Mouse (Mus musculus): ENCODE data around the gene Ttc21a. TPM values are rescaled to one million over a fixed set of nuclear protein-coding genes. Genes with fewer than 3 reads are reported as not detected.

Ttc21a gene
- total RNA-seq, 2 experiments from 2014 or later = 0.11 TPM; not detected in 1

DNA sequence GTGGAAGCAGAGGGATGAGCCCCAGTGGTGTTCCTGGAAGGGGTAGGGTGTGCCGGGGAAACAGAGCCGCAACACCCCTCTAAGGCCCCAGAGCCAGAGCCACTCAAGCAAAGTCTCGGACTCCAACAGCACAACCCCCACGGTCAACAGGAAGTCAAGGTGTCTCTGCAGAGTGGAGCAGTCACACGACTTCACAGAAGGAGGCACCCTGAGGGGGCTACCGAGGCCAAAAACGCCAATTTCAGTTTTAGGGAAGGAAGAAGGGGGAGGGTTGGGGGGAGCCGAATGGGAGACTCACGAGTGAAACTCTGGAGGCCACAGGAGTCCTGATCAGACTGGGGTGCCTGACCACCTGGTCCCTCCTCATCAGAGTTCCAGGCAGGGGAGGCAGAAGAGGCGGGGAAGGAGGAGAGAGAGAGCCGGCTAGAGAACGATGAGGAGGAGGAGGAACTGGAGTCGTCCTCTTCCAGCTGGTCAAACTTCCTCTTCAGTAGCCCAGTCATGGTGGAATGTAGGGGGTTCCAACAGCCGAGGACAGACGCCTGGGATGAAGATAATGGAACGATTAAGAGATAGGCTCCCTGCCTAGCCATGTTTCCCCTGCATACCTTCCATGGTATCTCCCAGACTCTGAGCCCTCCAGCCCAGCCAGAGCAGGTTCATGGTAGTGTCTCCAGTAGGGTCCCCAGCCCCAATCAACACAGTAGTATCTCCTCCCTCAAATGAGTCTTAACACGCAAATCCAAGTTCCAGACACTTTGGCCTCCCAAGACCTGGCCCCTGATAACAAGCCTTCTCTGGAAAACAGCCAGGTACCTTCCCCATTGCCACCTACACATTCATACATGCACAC, 39.5 kb downstream of the Ttc21a start:
- no peak for DNase-seq

DNA sequence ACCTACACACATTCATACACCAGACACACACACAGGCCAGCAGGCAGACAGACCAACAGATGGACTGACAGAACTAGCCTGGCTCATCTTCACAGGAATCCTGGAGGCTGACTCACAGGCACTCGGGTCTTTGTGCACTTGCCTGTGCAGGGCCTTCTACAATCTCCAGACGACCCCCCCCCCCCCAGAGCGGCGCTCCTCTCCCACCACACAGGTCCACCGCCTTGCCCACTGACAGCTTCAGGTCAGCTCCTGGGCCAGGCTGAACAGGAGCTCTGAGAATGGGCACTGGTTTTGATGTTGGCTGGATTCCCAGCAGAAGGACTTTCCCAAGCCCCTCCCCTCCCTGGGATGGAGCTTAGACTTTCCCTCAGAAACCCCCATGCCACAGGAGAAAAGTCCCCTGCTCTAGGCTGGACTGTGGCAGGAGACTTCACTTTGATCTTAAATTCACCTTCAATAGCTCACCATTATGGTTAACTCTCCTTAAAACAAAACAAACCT, 40.2 kb downstream of the Ttc21a start:
- no peak for DNase-seq

DNA sequence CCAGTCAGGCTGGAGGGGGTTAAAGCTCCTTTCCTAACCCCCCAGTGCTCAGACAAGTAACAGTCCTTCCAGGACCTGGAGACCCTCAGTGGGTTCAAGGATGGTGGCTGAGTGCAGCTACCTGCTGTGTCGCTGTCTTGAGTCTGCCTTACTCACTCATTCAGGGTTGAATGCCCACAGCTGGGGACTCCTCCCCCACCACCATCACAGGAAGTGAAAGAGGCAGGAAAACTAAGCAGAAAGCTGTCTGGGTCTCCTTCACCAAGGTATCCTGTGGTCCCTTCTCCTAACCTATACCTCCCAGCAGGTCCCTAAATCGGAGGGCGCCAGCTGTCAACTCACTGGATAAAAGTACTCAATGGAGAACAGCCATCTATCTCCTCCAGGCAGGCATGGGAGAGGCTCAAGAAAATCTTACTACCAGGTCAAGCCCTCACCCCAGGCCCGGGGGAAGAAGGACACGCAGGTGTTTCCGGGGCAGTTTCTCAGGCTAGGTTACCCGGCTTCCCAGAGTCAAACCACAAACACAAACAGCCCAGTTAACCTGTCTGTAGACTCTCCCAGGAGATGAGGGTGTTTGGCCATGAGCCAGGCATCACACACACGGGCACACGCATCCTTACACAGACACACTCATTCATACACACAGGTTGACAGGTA, 40.9 kb downstream of the Ttc21a start:
- no peak for DNase-seq

DNA sequence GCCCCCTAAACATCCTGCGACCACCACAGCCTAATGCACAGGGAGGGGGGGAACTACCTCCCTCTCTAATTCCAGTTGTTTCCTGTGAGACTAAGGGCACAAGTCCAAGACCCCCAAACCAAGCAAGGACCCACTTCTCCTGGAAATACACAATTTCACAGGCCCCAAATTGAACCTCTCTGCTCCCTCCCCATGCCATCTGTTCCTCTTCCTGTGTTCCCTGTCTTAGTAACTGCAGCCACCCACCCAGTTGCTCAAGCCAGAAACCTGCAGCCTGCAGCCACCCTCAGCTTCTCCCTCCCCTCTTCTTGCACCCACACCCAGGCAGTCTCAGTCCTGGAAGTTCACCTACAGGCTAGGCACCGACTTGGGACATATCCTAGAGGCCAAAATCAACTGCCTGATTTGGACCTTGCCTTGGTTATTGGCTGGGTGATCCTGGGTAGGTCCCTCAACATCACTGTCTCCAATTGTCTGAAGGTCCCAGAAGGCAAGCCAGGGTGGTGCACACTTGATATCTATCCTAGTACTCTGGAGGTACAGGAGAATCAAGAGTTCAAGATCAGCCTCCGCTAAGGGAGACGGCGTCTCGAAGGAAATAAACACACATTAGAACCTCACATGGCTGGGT, 41.5 kb downstream of the Ttc21a start:
- no peak for DNase-seq

DNA sequence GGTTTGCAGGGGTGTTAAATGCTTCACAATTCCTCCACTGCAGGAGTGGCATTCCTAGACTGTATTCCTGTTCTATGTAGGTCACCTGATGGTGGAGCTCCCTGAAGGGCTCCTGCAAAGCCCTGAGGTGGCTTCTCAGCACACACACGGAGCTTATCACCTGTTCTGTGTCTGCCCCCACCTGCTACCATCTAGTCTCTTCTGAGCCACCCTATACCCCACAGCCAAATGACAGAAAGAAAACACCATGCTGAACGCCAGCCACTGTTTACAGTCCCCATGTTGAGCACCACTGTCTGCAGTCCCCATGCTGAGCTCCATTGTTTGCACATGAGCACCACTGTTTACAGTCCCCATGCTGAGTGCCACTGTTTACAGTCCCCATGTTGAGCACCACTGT, 42.3 kb downstream of the Ttc21a start:
- no peak for DNase-seq

DNA sequence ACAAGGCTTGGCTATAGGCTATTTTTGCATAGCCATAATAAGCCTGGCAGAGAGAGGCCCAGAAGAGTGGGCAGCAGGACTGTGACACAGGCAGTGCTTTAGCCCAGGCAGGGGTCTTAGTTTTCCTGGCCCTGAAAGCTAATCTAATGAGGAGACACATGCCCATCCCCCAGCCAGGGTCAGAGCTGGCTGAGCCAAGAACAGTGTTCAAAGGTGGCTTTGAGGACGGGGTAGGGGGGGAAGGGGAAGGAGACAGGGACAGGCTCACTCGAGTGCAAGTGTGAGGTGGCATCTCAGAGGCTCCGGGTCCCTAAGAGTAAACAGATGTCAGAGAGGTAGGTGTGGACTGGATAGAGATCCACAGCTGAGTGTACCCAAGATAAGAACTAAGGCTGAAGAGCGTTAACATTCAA, 43.4 kb downstream of the Ttc21a start:
- no peak for DNase-seq

DNA sequence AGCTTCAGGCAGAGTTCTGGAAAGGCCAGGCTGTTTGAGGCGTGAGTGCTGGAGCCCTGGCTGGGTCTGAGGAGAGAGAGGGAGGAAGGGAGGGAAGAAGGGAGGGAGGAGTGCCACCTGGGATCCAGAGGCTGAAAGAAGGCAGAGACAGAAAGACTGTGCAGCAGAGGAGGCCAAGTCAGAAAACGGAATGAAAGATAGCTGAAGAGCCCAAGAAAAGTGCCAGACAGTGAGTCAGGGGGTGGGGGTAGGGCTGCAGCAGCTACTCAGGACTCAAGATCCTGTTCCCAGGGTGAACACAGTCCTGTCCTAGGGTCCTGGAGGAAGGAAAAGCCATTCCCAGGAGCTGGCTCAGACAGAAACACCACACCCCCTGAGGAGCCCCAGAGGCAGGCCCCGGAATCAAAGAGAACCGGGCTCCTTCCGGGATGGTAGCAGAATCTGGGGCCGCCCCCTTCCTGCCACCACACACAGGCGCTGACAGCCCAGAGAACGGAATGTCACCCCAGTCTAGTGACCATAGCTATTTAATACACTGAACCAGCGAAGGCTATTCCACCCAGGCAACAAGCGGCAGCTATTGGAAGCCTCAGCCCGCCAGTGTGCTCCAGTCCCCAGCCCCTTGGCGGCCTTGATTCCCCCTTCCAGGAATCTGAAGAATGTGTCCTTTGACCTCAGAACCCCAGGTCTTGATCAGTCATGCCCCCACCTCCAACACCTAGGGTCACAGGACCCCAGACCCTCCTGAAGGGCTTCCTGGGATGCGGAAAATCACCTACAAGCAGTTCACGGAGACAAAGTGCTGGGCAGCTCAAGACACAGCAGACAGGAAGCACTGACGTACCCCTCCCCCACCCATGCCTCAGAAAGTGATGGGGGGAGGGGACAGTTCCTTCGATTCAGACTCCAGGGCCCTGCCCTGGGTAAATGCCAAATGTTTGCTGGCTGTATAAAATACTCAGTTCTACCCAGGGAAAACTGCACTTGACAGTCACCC, 44.1 kb downstream of the Ttc21a start:
- peak; percentile 60 for DNase-seq

DNA sequence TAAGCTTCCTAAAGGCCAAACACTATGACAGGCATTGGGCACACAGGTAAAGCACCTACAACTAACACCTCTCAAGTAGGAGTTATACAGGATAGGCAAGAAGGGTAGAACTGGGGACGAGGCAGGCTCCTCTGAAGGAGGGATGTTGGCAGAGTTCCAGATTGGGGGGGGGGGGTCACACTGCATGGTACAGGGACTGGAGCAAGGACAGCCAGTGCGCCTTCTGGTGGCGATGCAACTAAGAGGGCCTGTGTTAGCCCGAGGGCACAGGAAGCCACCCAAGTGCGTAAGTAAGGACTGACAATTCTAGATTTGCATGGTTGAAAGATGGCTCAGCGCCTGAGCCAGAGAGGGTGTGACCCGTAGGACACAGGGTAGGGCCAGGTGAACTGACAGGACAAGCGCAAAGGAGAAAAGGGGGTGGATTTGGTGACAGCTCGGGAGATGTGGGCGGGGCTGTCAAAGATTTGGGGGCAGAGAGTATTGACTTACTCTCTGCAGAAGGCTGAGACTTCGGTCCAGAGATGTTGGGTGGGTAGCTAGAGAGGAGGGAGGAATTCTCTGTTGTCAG, 44.9 kb downstream of the Ttc21a start:
- DNase-seq = peak; percentile 41

DNA sequence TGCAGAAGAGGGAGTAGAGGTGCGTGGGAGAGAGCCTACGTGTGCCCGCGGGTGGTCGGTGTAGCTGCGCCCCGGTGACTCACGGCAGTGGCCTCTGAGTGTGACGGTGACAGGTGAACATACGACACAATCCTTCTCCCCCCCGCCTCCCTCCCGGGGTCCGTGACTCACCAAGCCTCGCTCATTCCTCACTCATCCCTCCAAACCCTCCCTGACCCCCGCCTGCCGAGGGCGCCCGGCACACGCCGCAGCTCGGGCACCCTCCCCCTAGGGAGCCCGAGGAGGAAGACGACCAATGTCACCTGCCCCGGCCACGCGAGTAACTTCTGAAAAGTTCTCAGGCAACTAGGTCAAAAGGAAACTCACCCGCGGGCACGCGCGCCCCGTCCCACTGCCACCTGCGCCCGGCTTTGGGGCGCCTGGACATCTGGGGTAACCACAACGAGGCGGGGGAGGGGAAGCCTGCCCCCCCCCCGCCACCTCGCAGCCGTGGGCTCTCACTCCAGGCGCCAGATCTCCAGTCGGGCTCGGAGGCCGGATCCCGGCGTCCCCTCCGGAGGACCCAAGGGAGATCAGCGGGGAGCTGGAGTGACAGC, 45.6 kb downstream of the Ttc21a start:
- DNase-seq = peak; percentile 40

DNA sequence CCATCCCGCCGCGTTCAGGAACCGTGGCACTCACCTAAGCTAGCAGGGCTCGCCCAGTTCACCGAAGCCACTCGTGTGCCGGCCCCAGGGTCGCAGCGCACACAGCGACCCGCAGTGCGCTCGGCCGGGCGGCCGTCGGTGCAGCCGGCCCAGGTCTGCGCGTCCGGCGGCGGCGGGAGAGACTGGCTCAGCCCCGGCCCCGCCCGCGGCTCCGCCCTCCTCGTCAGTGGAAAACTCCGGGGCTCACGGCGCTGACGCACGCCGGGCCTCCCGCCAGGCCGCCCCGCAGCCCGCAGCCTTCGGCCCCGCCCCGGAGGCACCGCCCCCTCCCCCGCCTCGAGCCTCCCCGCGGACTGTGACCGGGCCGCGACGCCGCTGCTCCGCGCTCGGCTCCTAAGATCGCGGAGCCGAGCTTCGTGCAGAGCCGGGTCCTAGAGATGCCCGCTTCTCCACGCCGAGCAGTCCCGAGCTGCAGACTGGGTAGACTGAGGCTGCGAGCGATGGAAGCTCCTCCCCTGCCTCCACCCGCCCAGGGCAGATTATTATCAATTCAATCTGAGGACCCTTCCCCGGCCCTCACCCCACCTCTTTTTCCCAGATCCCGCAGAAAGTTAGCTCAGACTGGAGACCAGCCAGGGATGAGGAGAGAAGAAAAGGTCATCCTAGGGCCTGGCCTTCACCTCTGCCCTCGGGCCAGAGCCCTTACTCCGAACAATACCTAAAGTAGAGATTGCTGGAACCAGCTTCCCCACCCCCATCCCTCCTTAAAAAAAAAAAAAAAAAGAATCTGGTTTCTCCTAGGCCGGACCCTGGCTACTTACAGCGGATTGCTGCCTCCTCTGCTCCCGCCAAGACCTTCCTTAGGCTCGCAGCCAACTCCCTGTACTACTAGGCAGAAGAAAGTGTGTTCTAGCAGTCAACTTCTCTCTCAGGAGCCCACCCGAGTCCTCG, 46.5 kb downstream of the Ttc21a start:
- peak; percentile 90 for DNase-seq

DNA sequence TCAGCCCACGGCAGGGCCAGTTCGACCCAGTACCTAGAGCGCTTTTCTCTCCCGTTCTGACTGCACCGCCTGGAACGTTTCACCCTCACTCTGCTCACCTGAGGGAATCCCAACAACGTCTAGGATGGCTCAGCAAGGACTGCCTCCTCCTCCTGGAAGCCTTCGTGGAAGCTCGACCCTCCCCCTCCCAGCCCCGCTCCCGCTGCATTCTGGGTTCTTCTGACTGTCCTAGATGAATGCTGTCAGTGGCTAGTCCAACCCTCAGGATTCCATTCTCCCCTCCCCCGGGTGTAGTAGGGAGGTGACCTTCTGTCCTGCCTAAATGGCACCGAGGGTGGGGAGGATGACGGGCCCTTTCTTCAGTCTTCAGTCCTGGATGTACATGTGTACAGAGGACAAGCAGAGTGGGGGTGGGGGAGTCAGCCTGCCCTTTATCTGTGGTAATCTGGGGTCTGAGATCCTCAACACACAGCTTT, 47.2 kb downstream of the Ttc21a start, which contains the start of gene Csrnp1:
Gene Csrnp1, minus strand, starts transcription at position 123 of the 476 bp plus-strand sequence.
- peak; percentile 17 for DNase-seq

DNA sequence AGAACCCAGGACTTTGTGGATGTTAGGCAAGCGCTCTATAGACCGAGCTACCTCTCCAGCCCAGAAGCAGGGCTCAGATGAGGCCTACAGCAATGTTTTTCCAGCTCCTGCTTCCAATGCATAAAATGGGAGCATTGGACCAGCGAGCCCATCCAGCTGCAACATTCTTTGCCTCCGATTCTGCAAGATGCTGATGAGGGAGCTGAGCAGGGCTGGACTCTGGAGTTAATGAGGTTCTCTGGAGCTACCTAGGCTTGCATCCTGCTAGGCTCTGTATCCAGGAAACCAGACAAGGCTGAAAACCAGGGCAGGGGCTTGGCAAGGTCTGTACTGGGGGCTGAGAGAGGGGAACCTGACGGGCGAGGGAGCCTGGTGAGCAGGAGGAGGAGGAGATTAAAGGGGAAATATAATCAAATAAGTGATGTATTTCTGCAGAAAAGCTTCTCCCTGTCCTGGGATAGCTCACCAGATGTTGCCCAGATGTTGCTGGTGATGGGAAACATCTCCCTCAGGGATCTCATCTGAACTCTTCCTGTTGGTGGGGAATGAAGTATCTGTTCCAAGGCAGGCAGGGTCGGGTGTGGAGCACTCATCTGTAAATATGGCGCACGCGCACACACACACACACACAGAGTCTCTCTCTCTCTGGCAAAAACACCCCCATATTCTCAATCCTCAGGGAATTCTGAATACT, 48.6 kb downstream of the Ttc21a start:
- no peak for DNase-seq

DNA sequence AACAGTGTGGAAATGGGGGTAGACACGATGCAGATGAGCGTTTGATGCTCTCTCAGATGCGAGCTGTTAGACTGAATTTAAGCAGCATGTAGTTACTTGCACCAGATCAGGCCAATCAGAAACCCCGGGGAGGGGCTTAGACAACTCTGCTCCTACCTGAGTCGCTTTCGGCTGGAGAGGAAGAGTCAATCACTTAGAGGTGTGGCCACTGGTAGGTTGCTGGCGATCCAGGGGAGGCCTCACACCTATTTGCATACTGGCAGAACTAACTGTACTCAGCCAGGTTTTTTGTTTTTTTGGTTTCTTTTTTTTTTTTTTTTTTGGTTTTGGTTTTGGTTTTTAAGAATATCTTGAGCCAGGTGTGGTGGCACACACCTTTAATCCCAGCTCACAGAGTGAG, 50.9 kb downstream of the Ttc21a start:
- DNase-seq = no peak

DNA sequence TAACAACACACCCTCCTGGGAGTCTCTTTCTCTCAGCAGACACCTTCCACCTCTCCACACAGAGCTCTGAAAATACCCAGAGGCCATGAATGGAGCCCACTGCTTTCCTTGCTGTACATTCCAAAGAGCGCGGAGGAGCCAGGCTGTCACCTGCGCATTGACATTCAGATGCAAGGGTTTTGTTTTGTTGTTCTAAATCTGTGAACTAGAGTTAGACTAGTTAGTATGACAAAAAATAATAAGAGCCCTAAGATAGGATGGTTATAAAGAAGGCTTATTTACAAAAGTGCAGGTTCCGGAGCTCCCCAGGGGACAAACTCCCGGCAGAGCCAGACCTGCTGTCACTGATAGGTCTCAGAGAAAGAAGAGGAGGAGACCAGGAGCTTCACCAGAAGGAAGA, 53.9 kb downstream of the Ttc21a start:
- no peak for DNase-seq

DNA sequence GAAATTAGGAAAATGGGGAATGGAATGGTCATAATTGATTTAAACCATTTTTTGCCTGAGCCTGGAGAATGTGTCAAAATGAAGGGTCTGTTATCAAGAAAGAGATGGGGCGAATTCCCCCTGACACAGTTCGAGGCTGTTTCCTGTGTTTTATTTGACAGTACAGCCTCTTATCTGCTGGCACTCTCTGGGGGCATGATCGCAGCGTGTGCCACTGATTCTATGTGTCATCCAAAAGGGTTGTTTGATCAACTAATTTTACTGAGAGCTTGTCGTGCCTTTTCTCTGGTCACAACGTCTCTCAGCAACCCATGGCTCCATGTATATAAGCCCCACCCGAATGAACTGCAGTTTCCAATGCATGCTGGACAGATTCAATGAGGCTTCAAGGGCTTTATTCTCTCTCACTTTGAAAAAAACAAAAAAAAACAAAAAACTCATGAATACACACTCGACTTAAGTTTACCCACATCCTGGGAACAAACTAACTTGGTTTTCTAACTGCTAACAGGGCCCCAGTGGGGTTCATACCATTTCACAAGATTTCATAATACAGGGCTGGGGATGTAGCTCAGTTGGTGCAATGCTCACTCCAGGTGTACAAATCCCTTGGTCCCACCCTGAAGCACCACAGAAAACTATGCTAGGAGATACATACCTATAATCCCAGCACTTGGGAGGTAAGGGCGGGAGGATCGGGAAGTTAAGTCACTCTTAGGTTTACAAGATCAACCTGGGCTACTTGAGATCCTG, 55.9 kb downstream of the Ttc21a start:
- no peak for DNase-seq

DNA sequence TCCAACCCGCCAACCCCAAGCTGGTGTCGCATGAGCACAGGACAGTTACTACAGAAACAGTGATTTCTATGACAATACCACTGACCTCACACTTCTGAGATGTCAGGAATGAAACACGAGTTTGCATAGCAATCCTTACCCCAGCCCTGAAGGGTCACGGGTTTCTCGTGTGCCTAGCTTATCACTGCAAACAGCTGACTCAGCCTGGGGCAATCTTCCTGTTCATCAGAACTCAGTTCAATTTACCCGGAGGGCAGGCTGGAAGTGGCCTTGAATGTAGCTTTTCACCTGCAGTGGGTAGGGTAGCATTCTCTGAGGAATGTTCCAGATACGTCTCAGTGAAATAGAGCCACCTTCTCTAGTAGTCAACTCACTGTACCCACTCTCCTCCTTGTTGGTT, 56.8 kb downstream of the Ttc21a start:
- no peak for DNase-seq

DNA sequence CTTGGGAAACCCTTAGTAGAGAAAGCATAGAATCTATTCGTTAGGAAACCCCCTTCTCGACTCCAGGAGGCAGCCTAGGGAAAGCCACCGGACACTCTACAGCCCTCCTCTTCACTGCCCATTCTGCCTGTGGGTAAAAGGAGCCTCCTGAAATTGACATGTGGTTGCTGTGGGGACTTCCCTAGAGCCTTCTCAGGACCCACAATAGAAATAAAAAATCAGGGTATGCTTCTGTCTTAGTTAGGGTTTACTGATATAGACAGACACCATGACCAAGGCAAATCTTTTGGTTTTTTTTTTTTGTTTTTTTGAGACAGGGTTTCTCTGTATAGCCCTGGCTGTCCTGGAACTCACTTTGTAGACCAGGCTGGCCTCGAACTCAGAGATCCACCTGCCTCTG, 58.7 kb downstream of the Ttc21a start:
- DNase-seq = no peak

DNA sequence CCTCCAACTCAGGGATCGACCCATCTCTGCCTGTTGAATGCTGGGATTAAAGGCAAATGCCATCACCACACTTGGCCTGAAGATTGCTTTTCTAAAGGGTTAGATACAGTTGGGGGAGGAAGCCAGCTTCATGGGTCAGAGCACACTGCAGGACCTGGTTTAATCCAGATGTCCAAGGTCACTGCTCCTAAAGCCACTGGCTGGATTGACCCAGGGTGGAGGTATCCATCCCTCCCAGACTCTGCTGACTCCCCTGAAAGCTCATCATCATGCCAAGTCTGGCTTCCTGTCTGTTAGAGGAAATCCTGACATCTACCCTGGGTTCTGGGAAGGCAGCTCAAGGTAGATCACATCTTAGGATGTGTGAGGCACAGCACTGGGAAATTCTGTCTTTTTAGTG, 61.4 kb downstream of the Ttc21a start:
- no peak for DNase-seq

Measured in gastrocnemius, postnatal 10 days (tissue).